Mouse (Mus musculus) spleen, adult 2 months (tissue): ENCODE data around the gene Rhoj. TPM values are rescaled to one million over a fixed set of nuclear protein-coding genes. Genes with fewer than 3 reads are reported as not detected.
"Not testable (repeated sequence)": the region's sequence is repeated elsewhere in the genome, so short reads cannot be mapped to it uniquely, and the experiment has no call there.

Source experiments
- DNase-seq, 2 experiments: peaks; one replicate each; pipeline versions ENCODE4 v3.0.0 to v3.0.0-alpha.2; 2012 to 2021; ENCODE audit warnings: low spot score in 2 of 2, low read depth in 1 of 2
- H3K27ac ChIP-seq: fragments of 200-500 bp; 2 replicates; pipeline ENCODE4 v1.5.1; 2012; ENCODE audit warnings: low read length, inconsistent platforms; ENCODE audit not compliant: insufficient read depth
- H3K27me3 ChIP-seq: fragments of 200-500 bp; 2 replicates; pipeline ENCODE4 v1.6.1; 2012; ENCODE audit warnings: mild to moderate bottlenecking, moderate library complexity, low read length, inconsistent platforms; ENCODE audit not compliant: control insufficient read depth, insufficient read depth
- H3K36me3 ChIP-seq: fragments of 200-500 bp; 2 replicates; pipeline ENCODE4 v1.6.1; 2012; ENCODE audit warnings: mild to moderate bottlenecking, low read length, inconsistent platforms; ENCODE audit not compliant: control insufficient read depth, insufficient read depth
- H3K4me1 ChIP-seq: fragments of 200-500 bp; 2 replicates; pipeline ENCODE4 v1.6.1; 2011; ENCODE audit warnings: inconsistent platforms; ENCODE audit not compliant: control insufficient read depth, insufficient read depth, insufficient read length
- H3K4me3 ChIP-seq: fragments of 200-500 bp; 2 replicates; pipeline ENCODE4 v1.5.1; 2011; ENCODE audit warnings: mild to moderate bottlenecking, inconsistent platforms; ENCODE audit not compliant: insufficient read depth, insufficient read length; ENCODE audit errors: extremely low read depth
- CTCF ChIP-seq: fragments of 200-500 bp; IDR thresholded peaks from 2 replicates; pipeline ENCODE4 v1.5.1; 2011; ENCODE audit warnings: mild to moderate bottlenecking, inconsistent platforms; ENCODE audit not compliant: insufficient read depth, insufficient read length, insufficient replicate concordance; ENCODE audit errors: extremely low read depth
- POLR2A ChIP-seq: fragments of 200-500 bp; IDR thresholded peaks from 2 replicates; pipeline ENCODE4 v1.6.1; 2011; ENCODE audit warnings: low read depth, low read length, inconsistent platforms
- WGBS: fragments of 180-500 bp; shearing (Covaris S2); methylation state at CpG from one replicate; pipeline ENCODE4 v1.1.7; 2018; 5-methylcytosine and 5-hydroxymethylcytosine counted together
- polyA plus RNA-seq: library from polyadenylated mRNA; depleted of rRNA; stranded (reverse); fragments of >200 nt; gene quantifications from 2 replicates; pipeline ENCODE4 v1.2.3, GENCODE M21; 2012

Rhoj gene
- polyA plus RNA-seq, 1 experiment, result 8.7 TPM

- H3K4me3 ChIP-seq, result no peak overlapping the region
- no peak for TF ChIP-seq POLR2A
- TF ChIP-seq CTCF, result no peak
- no peaks in the 10 kb centered on the region for H3K4me1 ChIP-seq
- no peaks in the 10 kb centered on the region for H3K27me3 ChIP-seq
- no peak overlapping the region for H3K27ac ChIP-seq
- DNase-seq, result no peak
- H3K36me3 ChIP-seq, result no peaks in the 10 kb centered on the region
- WGBS, result 93% methylated on average over 7 of the region's 7 CpGs
Observed at GRCm38 (mm10) chr12:75340331-75340730, 32.2 kb downstream of the Rhoj start.

DNA sequence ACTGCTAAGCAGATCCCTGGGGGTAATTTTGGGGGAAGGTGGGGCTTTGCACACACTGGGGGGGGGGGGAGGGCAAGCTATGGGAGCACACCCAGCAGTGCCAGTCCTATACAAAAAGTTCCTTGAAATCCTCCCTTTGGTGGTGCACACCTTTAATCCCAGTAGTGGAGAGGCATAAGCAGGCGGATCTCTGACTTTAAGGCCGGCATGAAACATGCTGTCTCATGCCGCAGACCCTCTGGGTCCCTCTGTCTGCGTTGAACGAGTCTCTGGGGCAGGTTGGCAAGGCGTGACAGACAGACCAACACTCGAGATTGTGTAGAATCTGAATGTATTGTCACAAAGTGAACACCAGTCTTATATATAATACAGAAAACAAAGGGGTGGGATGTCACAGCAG, 40.4 kb downstream of the Rhoj start:
- 90% methylated on average over 7 of the region's 7 CpGs for WGBS

DNA sequence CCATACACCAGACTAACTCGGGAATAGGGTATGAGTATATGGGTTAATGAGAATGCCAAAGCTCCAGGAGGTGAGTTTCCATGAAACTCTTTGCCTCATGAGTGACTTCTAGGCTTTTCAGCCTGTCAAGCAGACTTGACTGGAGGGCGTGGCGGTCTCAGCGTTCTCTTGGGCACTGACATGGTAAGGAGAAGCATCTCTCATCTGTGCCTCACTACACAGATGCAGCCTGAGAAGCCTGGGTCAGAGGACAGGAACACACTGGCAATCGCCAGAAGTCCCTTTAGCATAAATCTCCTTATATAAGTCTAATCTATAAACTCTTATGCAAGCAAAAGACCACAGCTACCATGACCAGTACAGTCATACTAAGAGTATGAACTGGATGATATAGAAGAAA, 41.4 kb downstream of the Rhoj start:
- H3K27me3 ChIP-seq, H3K27ac ChIP-seq, DNase-seq, H3K36me3 ChIP-seq, H3K4me1 ChIP-seq, H3K4me3 ChIP-seq: not testable (repeated sequence)
- 84% methylated on average over 5 of the region's 5 CpGs for WGBS

More for the DNA sequence above, 40.4 kb downstream of the Rhoj start:
- DNase-seq, result no peak
- Histone ChIP-seq H3K27ac (no peak overlapping the region), H3K4me3 (no peak overlapping the region), H3K36me3 (no peaks in the 10 kb centered on the region), H3K27me3 (no peaks in the 10 kb centered on the region), H3K4me1 (no peaks in the 10 kb centered on the region)
- TF ChIP-seq CTCF (no peak), POLR2A (no peak)

- WGBS, result 90% methylated on average over 5 of the region's 5 CpGs
- no peak overlapping the region for H3K4me3 ChIP-seq
- no peaks in the 10 kb centered on the region for H3K36me3 ChIP-seq
- no peaks in the 10 kb centered on the region for H3K4me1 ChIP-seq
- no peak for TF ChIP-seq POLR2A
- H3K27me3 ChIP-seq, result no peaks in the 10 kb centered on the region
- H3K27ac ChIP-seq, result no peak overlapping the region
- DNase-seq, result no peak
Observed at GRCm38 (mm10) chr12:75350750-75351149, 42.6 kb downstream of the Rhoj start.

DNA sequence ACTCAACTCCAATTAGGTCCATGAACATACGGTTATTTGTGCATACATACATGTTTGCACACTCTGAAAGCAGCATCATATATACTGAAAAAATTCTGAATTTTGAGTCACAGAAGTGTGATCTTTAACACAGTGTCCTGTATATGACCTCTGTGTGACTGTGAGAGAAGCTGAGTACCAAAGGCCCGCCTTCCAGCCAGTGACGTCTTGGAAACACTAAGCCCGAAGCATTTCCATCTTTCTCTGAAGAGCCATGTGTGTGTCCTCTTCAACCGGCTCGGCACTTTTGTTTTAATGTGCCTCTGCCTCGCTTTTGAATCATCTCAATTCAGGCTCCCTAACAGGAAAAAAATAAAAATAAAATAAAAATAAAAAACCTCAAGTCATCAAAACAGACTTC, 43.7 kb downstream of the Rhoj start:
- Histone ChIP-seq H3K4me1 (no peaks in the 10 kb centered on the region), H3K4me3 (no peak overlapping the region), H3K27ac (no peak overlapping the region), H3K27me3 (no peaks in the 10 kb centered on the region), H3K36me3 (no peaks in the 10 kb centered on the region)
- no peak for DNase-seq
- no peak for TF ChIP-seq POLR2A
- no peak for TF ChIP-seq CTCF
- WGBS, result 87% methylated on average over 7 of the region's 7 CpGs

DNA sequence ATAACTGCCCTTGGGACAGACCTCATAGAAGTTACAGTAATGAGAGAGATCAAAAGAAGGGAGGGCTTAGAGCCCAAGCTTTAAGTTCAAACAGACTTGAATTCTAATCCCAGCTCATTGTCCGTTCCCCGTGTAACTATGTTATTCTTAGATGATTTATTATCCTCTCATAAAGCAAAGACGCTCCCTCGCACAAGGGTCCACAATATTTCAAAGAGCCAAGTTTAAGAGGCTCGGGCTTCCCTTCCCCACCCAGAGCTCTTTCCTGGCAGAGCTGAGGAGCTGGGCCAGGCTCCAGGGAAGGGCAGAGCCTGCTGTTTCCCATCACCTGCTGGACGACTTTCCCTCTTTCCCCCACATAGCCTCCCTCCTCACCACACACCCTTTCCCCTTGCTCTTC, 44.3 kb downstream of the Rhoj start:
- 65% methylated on average over 6 of the region's 6 CpGs for WGBS
- Histone ChIP-seq H3K4me1 (no peaks in the 10 kb centered on the region), H3K4me3 (no peak overlapping the region), H3K27me3 (no peaks in the 10 kb centered on the region), H3K27ac (no peak overlapping the region), H3K36me3 (no peaks in the 10 kb centered on the region)
- DNase-seq, result no peak
- no peak for TF ChIP-seq POLR2A
- TF ChIP-seq CTCF, result no peak

DNA sequence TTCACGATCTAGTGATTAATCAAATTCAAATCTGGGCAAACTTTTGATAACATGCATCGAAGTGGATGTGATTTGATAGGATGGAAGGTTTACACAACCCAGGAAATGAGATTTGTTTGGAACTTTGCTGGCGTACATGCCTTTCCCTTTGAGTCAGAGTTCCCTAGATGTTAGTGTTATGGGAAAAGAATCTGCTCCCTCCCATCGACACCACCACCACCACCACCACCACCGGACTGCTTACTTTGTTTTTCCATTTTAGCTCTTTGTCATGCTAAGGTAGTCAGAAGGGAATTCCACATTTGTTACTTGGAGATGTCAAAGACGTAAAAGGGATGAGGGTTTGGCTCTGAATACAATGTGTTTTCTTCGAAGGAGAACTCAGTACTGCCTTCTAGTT, 46.2 kb downstream of the Rhoj start:
- 84% methylated on average over 7 of the region's 7 CpGs for WGBS
- no peaks in the 10 kb centered on the region for H3K36me3 ChIP-seq
- no peaks in the 10 kb centered on the region for H3K4me1 ChIP-seq
- TF ChIP-seq POLR2A (no peak), CTCF (no peak)
- no peak overlapping the region for H3K4me3 ChIP-seq
- no peaks in the 10 kb centered on the region for H3K27me3 ChIP-seq
- DNase-seq, result no peak
- H3K27ac ChIP-seq, result no peak overlapping the region
